Mouse (Mus musculus): ENCODE data around the gene Stxbp5.

The Stxbp5 gene

GRCm38 (mm10) chr10:9859476-9859875 is 41.4 kb downstream of the Stxbp5 start:
- DNase-seq (ENCODE audit: extremely low spot score, low spot score) = no peak

- DNase-seq (ENCODE audit: extremely low spot score, low spot score) = no peak
These were observed 43.0 kb downstream of the Stxbp5 start for GRCm38 (mm10) chr10:9857850-9858249.

GRCm38 (mm10) chr10:9856792-9857191 is 44.1 kb downstream of the Stxbp5 start:
- DNase-seq (ENCODE audit: extremely low spot score, low spot score) = no peak

GRCm38 (mm10) chr10:9846408-9846807 is 54.5 kb downstream of the Stxbp5 start:
- DNase-seq (ENCODE audit: extremely low spot score, low spot score) = no peak

- DNase-seq (ENCODE audit: extremely low spot score, low spot score) = no peak
These were observed 61.5 kb downstream of the Stxbp5 start for GRCm38 (mm10) chr10:9839408-9839807.

- DNase-seq (ENCODE audit: extremely low spot score, low spot score) = no peak
These were observed 65.9 kb downstream of the Stxbp5 start for GRCm38 (mm10) chr10:9834986-9835385.

- no peak for DNase-seq (ENCODE audit: extremely low spot score, low spot score)
These were observed 67.9 kb downstream of the Stxbp5 start for GRCm38 (mm10) chr10:9832937-9833336.

GRCm38 (mm10) chr10:9829744-9830143 is 71.1 kb downstream of the Stxbp5 start:
- no peak for DNase-seq (ENCODE audit: extremely low spot score, low spot score)

GRCm38 (mm10) chr10:9821299-9821698 is 79.6 kb downstream of the Stxbp5 start:
- DNase-seq (ENCODE audit: extremely low spot score, low spot score) = no peak

- DNase-seq (ENCODE audit: extremely low spot score, low spot score) = no peak
These were observed 82.3 kb downstream of the Stxbp5 start for GRCm38 (mm10) chr10:9818574-9818973.

GRCm38 (mm10) chr10:9813926-9814325 is 87.0 kb downstream of the Stxbp5 start:
- no peak for DNase-seq (ENCODE audit: extremely low spot score, low spot score)

GRCm38 (mm10) chr10:9807596-9807995 is 93.3 kb downstream of the Stxbp5 start:
- no peak for DNase-seq (ENCODE audit: extremely low spot score, low spot score)

- no peak for DNase-seq (ENCODE audit: extremely low spot score, low spot score)
These were observed 95.5 kb downstream of the Stxbp5 start for GRCm38 (mm10) chr10:9805341-9805740.

- no peak for DNase-seq (ENCODE audit: extremely low spot score, low spot score)
These were observed 97.8 kb downstream of the Stxbp5 start for GRCm38 (mm10) chr10:9803126-9803525.

GRCm38 (mm10) chr10:9801571-9801970 is 99.3 kb downstream of the Stxbp5 start:
- no peak for DNase-seq (ENCODE audit: extremely low spot score, low spot score)

GRCm38 (mm10) chr10:9799085-9799484 is 101.8 kb downstream of the Stxbp5 start:
- no peak for DNase-seq (ENCODE audit: extremely low spot score, low spot score)

- no peak for DNase-seq (ENCODE audit: extremely low spot score, low spot score)
These were observed 104.5 kb downstream of the Stxbp5 start for GRCm38 (mm10) chr10:9796429-9796828.

GRCm38 (mm10) chr10:9794429-9794828 is 106.5 kb downstream of the Stxbp5 start:
- no peak for DNase-seq (ENCODE audit: extremely low spot score, low spot score)

- DNase-seq (ENCODE audit: extremely low spot score, low spot score) = no peak
These were observed 109.9 kb downstream of the Stxbp5 start for GRCm38 (mm10) chr10:9790947-9791346.

GRCm38 (mm10) chr10:9786461-9786860 is 114.4 kb downstream of the Stxbp5 start:
- no peak for DNase-seq (ENCODE audit: extremely low spot score, low spot score)

- no peak for DNase-seq (ENCODE audit: extremely low spot score, low spot score)
These were observed 115.2 kb downstream of the Stxbp5 start for GRCm38 (mm10) chr10:9785651-9786050.

- no peak for DNase-seq (ENCODE audit: extremely low spot score, low spot score)
These were observed 121.0 kb downstream of the Stxbp5 start for GRCm38 (mm10) chr10:9779864-9780263.

- DNase-seq (ENCODE audit: extremely low spot score, low spot score) = no peak
These were observed 130.6 kb downstream of the Stxbp5 start for GRCm38 (mm10) chr10:9770261-9770660.

GRCm38 (mm10) chr10:9763831-9764230 is 137.0 kb downstream of the Stxbp5 start:
- DNase-seq (ENCODE audit: extremely low spot score, low spot score) = no peak

Measured in neural tube, embryonic 10.5 days (tissue).